Mouse (Mus musculus) midbrain, embryonic 15.5 days (tissue): Measurements from ENCODE around the gene Mlf2. TPM values are rescaled to one million over a fixed set of nuclear protein-coding genes. Genes with fewer than 3 reads are reported as not detected.

Experiments
- ATAC-seq: fragments of 200-750 bp; cut with Nextera tagmentation; replicated peaks from 2 replicates; pipeline ENCODE4 v1.8.0; 2017; ENCODE audit warnings: moderate TSS enrichment
- H3K27ac ChIP-seq: fragments of 300-500 bp; sonication (generic); 2 replicates; pipeline ENCODE4 v1.5.1; 2015; ENCODE audit warnings: mild to moderate bottlenecking, inconsistent platforms
- H3K27me3 ChIP-seq: fragments of 300-500 bp; sonication (generic); replicated peaks from 2 replicates; pipeline ENCODE4 v1.6.1; 2015; ENCODE audit warnings: inconsistent platforms
- H3K36me3 ChIP-seq: fragments of 300-500 bp; sonication (generic); replicated peaks from 2 replicates; pipeline ENCODE4 v1.6.1; 2015; ENCODE audit warnings: inconsistent platforms
- H3K4me1 ChIP-seq: fragments of 300-500 bp; sonication (generic); 2 replicates; pipeline ENCODE4 v1.6.1; 2015; ENCODE audit warnings: inconsistent platforms
- H3K4me2 ChIP-seq: fragments of 300-500 bp; sonication (generic); 2 replicates; pipeline ENCODE4 v1.6.1; 2015; ENCODE audit warnings: inconsistent platforms, mild to moderate bottlenecking, moderate library complexity
- H3K4me3 ChIP-seq: fragments of 300-500 bp; sonication (generic); 2 replicates; pipeline ENCODE4 v1.5.1; 2015; ENCODE audit warnings: mild to moderate bottlenecking, inconsistent platforms
- H3K9ac ChIP-seq: fragments of 300-500 bp; sonication (generic); 2 replicates; pipeline ENCODE4 v1.6.1; 2015; ENCODE audit warnings: mild to moderate bottlenecking, inconsistent platforms
- H3K9me3 ChIP-seq: fragments of 300-500 bp; sonication (generic); 2 replicates; pipeline ENCODE4 v1.6.1; 2016; ENCODE audit warnings: inconsistent platforms
- WGBS: fragments of 180-500 bp; shearing (Covaris S2); methylation state at CpG from one replicate; pipeline ENCODE4 v1.1.7; 2015; ENCODE audit warnings: mixed read lengths; 5-methylcytosine and 5-hydroxymethylcytosine counted together
- polyA plus RNA-seq: library from polyadenylated mRNA; unstranded; fragments of >200 nt; fragmentation: Nextera tagmentation; extraction: Ambion mirVana; gene quantifications from 2 replicates; pipeline ENCODE4 v1.2.1, GENCODE M21; 2015

Gene Mlf2
- polyA plus RNA-seq, 1 experiment from 2014 or later, result 559 TPM

DNA sequence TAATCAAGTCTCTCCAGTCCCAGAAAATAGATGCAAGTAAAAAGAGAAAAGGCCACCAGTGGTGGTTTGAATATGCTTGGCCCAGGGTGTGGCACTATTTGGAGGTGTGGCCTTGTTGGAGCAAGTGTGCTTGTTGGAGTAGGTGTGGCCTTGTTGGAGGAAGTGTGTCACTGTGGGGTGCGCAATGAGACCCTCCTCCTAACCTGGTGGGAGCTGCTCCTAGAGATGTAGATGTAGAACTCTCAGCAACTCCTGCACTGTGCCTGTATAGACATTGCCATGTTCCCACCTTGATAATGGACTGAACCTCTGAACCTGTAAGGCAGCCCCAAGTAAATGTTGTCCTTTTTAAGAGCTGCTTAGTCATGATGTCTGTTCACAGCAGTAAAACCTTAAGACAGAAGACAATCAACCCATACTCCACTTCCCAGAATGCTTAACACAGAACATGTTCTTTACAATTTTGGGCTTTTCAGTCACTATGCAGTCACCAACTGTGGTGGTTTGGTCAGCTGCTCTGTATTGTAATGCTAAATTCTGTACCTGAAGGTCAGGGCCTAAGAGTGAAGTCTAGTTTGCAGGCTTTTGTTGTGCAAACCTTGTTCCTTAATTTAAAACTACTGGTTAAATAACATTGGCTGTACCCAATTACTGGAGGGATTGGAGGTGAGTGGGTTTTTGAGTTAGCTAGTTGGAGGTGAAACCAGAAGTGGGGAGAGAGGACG lies 23.0 kb downstream of the Mlf2 start:
- Histone ChIP-seq H3K27me3 (no peaks in the 10 kb centered on the region), H3K9ac (no peak overlapping the region), H3K4me1 (no peaks in the 10 kb centered on the region), H3K27ac (no peak overlapping the region), H3K4me3 (no peak overlapping the region), H3K36me3 (peaks cover 17% of the 10 kb centered on the region), H3K4me2 (no peak overlapping the region), H3K9me3 (no peaks in the 10 kb centered on the region)
- WGBS, result 88% methylated on average over 2 of the region's 2 CpGs
- no peak for ATAC-seq

DNA sequence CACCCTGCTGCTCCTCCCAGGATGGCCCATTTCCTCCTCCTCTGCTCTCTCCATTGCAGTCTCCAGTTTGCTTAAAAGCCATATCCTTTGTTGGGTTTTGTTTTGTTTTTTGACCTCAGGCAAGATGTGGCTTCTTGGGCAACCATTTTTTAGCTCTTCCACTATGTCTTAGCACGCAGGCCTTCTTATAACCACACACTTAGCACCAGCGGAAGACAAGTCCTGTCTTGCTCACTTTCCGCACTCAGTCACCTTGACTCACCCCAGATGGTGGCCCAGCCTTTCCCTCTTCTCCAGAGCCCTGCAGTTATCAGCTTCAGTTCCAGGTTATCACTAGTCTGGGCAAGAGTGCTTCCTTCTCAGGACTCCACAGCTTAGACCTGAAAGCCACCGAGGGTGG lies 24.0 kb downstream of the Mlf2 start:
- peaks cover 27% of the 10 kb centered on the region for H3K36me3 ChIP-seq
- H3K9ac ChIP-seq, result no peak overlapping the region
- no peak overlapping the region for H3K4me3 ChIP-seq
- H3K27ac ChIP-seq, result no peak overlapping the region
- ATAC-seq, result no peak
- no peaks in the 10 kb centered on the region for H3K27me3 ChIP-seq
- no peak overlapping the region for H3K4me2 ChIP-seq
- H3K9me3 ChIP-seq, result no peaks in the 10 kb centered on the region
- no peaks in the 10 kb centered on the region for H3K4me1 ChIP-seq
- 92% methylated on average over 4 of the region's 4 CpGs for WGBS

DNA sequence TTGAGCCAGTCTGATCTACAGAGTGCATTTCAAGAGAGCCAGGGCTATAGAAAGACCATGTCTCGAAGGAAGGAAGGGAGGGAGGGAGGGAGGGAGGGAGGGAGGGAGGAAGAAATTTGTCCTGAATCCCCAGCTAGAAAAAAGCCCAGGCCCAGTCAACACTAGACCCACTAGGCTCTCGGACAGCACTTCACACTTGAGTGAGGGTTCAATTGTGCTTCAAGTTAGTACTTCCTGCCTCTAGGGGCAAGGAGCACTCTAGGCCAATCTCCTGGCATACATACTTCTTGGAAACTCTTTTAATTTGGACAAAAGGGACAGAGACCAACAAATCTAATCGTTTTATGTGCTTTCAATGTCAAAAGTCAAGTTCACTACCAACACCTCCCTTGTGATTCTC lies 26.9 kb downstream of the Mlf2 start:
- Histone ChIP-seq H3K9ac (no peak overlapping the region), H3K4me1 (no peaks in the 10 kb centered on the region), H3K4me2 (no peak overlapping the region), H3K4me3 (no peak overlapping the region), H3K9me3 (no peaks in the 10 kb centered on the region), H3K27ac (no peak overlapping the region), H3K27me3 (no peaks in the 10 kb centered on the region), H3K36me3 (peaks cover 38% of the 10 kb centered on the region)
- ATAC-seq, result no peak
- 90% methylated on average over 3 of the region's 3 CpGs for WGBS

DNA sequence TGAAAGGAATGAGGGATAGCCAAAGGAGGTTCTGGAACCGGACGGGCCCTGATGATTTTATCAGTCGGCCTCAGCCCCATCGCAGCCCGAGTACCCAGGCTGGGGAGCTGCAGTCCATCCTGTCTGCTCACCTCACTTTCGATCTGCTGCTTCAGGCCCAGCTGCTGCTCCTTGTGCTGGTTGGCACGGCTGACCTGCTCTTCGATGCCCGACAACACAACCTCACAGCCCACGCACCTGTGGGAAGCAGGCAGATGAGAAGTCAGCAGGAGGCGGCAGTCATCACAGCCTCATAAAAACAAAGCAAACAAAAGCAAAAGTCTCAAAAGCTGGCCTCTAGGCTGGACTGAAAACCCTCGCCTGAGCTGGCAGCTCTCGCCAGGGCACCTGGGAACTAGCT lies 28.8 kb downstream of the Mlf2 start:
- Histone ChIP-seq H3K4me2 (no peak overlapping the region), H3K27me3 (no peaks in the 10 kb centered on the region), H3K4me1 (peaks cover 9% of the 10 kb centered on the region), H3K36me3 (peaks cover 38% of the 10 kb centered on the region), H3K9ac (no peak overlapping the region), H3K27ac (no peak overlapping the region), H3K9me3 (no peaks in the 10 kb centered on the region), H3K4me3 (no peak overlapping the region)
- no peak for ATAC-seq
- 94% methylated on average over 13 of the region's 13 CpGs for WGBS

DNA sequence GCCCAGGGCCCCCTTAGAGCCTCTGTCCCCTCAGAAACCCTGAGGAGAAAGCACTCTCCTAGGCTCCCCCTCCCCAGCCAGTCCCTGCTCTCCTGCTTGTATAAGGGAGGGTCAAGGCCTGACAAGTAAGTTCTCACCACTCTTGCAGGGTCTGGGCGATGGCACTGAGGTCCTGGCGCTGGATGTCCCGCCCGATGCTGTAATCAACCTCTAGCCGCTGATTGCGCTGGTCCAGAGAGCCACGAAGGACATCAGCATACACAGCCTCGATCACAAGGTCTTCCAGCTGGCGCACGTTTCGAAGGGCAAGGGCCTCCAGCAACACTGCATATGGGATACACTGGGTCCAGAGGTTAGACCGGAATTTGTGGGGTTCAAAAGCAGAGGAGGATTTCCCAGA lies 29.8 kb downstream of the Mlf2 start:
- Histone ChIP-seq H3K4me1 (peaks cover 10% of the 10 kb centered on the region), H3K9ac (no peak overlapping the region), H3K36me3 (peaks cover 34% of the 10 kb centered on the region), H3K9me3 (no peaks in the 10 kb centered on the region), H3K4me2 (no peak overlapping the region), H3K27ac (no peak overlapping the region), H3K4me3 (no peak overlapping the region), H3K27me3 (no peaks in the 10 kb centered on the region)
- no peak for ATAC-seq
- 93% methylated on average over 12 of the region's 12 CpGs for WGBS

DNA sequence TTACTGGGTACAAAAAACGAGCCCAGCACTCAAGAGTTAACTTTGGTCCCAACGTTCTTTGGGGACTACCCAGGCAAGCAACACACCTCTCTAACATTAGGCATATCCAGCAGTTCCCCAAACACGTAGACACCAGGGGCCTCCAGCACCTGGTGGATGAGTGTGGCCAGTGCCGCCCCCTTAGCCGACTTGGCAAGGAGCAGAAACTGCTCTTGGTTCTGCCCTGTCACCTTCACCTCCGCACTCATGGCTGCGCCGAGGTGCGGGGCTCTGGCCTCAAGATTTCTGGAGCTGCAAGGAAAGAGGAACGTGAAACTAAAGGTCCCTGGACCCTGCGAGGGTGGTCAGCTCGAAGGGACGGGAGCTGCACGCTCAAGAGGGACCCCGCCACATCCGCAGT lies 33.5 kb downstream of the Mlf2 start:
- peak overlapping the region; percentile 92 for H3K4me2 ChIP-seq
- ATAC-seq, result peak; percentile 57
- H3K4me1 ChIP-seq, result peaks cover 17% of the 10 kb centered on the region
- H3K36me3 ChIP-seq, result peaks cover 16% of the 10 kb centered on the region
- H3K27ac ChIP-seq, result peak overlapping the region; percentile 89
- no peaks in the 10 kb centered on the region for H3K27me3 ChIP-seq
- H3K9me3 ChIP-seq, result no peaks in the 10 kb centered on the region
- 41% methylated on average over 16 of the region's 16 CpGs for WGBS
- peak overlapping the region; percentile 65 for H3K4me3 ChIP-seq
- peak overlapping the region; percentile 84 for H3K9ac ChIP-seq

DNA sequence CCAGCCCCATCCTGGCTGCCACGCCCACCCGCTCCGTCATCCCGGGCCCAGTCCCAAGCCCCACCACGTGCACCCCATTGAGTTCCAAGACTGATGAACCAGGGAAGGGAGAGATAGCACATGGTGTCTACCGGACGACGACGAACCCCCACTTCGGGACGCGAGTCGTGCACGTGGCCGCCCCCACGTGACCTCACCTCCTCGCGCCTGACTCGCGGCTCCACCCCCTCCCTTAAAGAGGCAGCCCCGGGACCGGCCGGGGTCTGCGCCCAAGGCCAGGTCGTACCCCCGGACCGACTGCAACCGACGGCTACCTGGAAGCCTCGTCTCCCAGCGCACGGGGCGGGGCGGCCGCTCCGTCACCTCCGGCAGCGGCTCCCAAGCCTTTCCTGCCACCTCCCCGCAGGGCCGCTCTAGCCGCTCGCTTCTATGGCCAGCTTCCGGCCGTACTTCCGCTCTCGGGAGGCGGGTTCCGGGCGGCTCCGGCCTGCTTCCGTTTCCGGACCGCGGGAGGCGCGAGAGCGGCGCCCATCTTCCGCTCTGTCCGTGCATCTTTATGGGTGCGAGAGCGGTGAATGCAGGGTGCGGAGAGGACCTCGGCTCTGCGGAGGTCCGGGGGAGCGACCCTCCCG lies 34.0 kb downstream of the Mlf2 start, which contains the start of gene Cops7a:
TSS of gene Cops7a (minus strand) at position 451 of the 632 bp plus-strand sequence.
- peaks cover 17% of the 10 kb centered on the region for H3K4me1 ChIP-seq
- H3K4me2 ChIP-seq, result peak within 1 kb of the TSS; percentile 92
- H3K9ac ChIP-seq, result peak within 1 kb of the TSS; percentile 84
- H3K9me3 ChIP-seq, result no peaks in the 10 kb centered on the region
- WGBS, result under 1% methylated on average over 68 of the region's 68 CpGs
- H3K27me3 ChIP-seq, result no peaks in the 10 kb centered on the region
- peak within 1 kb of the TSS; percentile 65 for H3K4me3 ChIP-seq
- peak; percentile 97 for ATAC-seq
- H3K36me3 ChIP-seq, result peaks cover 11% of the 10 kb centered on the region; the same call in 1 of the 2 replicates
- H3K27ac ChIP-seq, result peak within 1 kb of the TSS; percentile 89

DNA sequence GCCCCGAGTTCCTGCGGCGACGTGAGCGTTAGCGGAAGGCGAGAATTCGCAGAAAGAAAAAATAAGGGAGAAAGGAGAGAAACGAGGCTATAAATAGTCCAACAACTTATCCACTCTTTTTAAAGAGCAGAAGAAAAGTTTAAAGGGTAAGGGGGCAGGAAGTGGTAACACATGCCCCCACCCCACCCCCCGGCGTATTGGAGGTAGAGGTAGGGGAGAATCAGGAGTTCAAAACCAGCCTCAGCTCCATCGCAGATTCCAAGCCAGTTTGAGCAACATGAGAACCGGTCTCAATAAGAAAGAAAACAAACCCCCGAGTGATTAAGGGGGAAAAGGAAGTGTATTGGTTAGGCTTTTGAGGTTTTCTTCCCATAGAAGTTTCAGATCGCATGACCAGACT lies 34.6 kb downstream of the Mlf2 start:
- Histone ChIP-seq H3K9me3 (no peaks in the 10 kb centered on the region), H3K4me3 (peak overlapping the region; percentile 65), H3K27ac (peak overlapping the region; percentile 89), H3K4me2 (peak overlapping the region; percentile 92), H3K36me3 (peaks cover 11% of the 10 kb centered on the region; the same call in 1 of the 2 replicates), H3K9ac (peak overlapping the region; percentile 84), H3K27me3 (no peaks in the 10 kb centered on the region), H3K4me1 (peaks cover 17% of the 10 kb centered on the region)
- 0 out of 2 replicates have a peak, but pooled peaks have one; percentile 18 for ATAC-seq
- WGBS, result 17% methylated on average over 15 of the region's 15 CpGs

DNA sequence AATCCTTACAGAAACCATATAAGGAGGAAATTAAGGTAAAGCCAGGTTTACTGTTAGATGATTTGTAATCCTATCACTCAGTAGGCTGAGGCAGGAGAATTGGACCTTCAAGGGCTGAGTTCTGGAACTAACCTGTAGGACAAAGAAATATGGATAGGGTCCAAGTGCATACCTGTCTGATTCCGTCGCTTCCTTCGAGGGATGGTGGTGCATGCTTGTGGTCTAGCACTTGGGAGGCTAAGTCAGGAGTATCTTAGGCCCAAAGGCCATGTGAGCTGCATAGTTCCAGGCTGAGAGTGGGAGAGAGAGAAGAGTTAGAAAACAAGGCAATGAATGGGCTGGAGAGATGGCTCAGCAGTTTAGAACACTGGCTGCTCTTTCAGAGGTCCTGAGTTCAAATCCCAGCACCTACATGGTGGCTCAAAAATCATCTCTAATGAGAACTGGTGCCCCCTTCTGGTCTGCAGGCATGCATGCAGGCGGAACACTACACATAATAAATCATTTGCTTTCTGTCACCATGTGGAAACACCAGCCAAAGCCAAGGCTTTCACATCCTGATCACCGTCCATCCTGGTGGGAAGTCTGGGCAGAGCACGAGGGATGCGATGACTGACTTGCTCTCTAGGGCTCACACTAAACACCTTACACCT lies 35.4 kb downstream of the Mlf2 start:
- Histone ChIP-seq H3K4me2 (peak overlapping the region; percentile 92), H3K36me3 (peaks cover 3% of the 10 kb centered on the region; the same call in 1 of the 2 replicates), H3K4me1 (peaks cover 17% of the 10 kb centered on the region), H3K27ac (no peak overlapping the region), H3K4me3 (peak overlapping the region; percentile 65), H3K9me3 (no peaks in the 10 kb centered on the region), H3K27me3 (no peaks in the 10 kb centered on the region), H3K9ac (no peak overlapping the region)
- 97% methylated on average over 7 of the region's 7 CpGs for WGBS
- ATAC-seq, result no peak

DNA sequence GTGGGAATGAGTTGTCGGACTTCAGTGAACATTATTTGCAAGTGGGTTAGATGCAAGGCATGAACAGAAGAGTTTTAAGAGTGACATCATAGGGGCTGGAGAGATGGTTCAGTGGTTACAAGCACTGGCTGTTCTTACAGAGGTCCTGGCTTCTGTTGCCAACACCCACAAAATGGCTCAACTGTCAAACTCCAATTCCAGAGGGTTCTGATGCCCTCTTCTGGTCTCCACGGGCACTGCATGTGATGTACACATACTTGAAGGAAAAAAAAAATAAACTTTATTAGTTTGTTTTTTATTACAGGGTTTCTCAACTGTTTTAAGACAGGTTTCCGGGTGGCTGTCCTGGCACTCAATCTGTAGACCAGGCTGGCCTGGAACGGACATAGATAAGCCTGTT lies 36.6 kb downstream of the Mlf2 start:
- H3K4me1 ChIP-seq, result peaks cover 17% of the 10 kb centered on the region
- WGBS, result 69% methylated on average over 4 of the region's 4 CpGs
- H3K4me3 ChIP-seq, result no peak overlapping the region
- ATAC-seq, result no peak
- H3K36me3 ChIP-seq, result no peaks in the 10 kb centered on the region
- H3K9me3 ChIP-seq, result no peaks in the 10 kb centered on the region
- H3K9ac ChIP-seq, result no peak overlapping the region
- no peak overlapping the region for H3K4me2 ChIP-seq
- H3K27me3 ChIP-seq, result no peaks in the 10 kb centered on the region
- H3K27ac ChIP-seq, result no peak overlapping the region
